Mouse (Mus musculus) limb, embryonic 14.5 days (tissue): ENCODE data around the gene Ythdc1. TPM values are rescaled to one million over a fixed set of nuclear protein-coding genes. Genes with fewer than 3 reads are reported as not detected.
"Not testable (repeated sequence)": the region's sequence is repeated elsewhere in the genome, so short reads cannot be mapped to it uniquely, and the experiment has no call there.

Experiments
- ATAC-seq: fragments of 200-750 bp; cut with Nextera tagmentation; 2 replicates; pipeline ENCODE4 v1.8.0; 2017; ENCODE audit warnings: low read depth, moderate number of reproducible peaks, moderate TSS enrichment; ENCODE audit not compliant: low FRiP score
- DNase-seq: peaks from one replicate; pipeline ENCODE4 v3.0.0-alpha.2; 2015; ENCODE audit warnings: low spot score
- H3K27ac ChIP-seq: fragments of 300-500 bp; sonication (generic); replicated peaks from 2 replicates; pipeline ENCODE4 v1.5.1; 2014; ENCODE audit warnings: low read depth, mild to moderate bottlenecking, low read length, moderate library complexity, mixed read lengths
- H3K27me3 ChIP-seq: fragments of 300-500 bp; sonication (generic); 2 replicates; pipeline ENCODE4 v1.6.1; 2014; ENCODE audit warnings: low read length, mixed read lengths; ENCODE audit not compliant: control insufficient read depth, insufficient read depth
- H3K36me3 ChIP-seq: fragments of 300-500 bp; sonication (generic); 2 replicates; pipeline ENCODE4 v1.6.1; 2014; ENCODE audit warnings: mild to moderate bottlenecking, low read length, moderate library complexity, mixed read lengths; ENCODE audit not compliant: control insufficient read depth, insufficient read depth
- H3K4me1 ChIP-seq: fragments of 300-500 bp; sonication (generic); 2 replicates; pipeline ENCODE4 v1.6.1; 2014; ENCODE audit warnings: antibody characterized with exemption, low read length, mixed read lengths; ENCODE audit not compliant: control insufficient read depth, insufficient read depth
- H3K4me2 ChIP-seq: fragments of 300-500 bp; sonication (generic); replicated peaks from 2 replicates; pipeline ENCODE4 v1.6.1; 2014; ENCODE audit warnings: low read depth, mild to moderate bottlenecking, low read length, moderate library complexity; ENCODE audit not compliant: severe bottlenecking
- H3K4me3 ChIP-seq: fragments of 300-500 bp; sonication (generic); replicated peaks from 2 replicates; pipeline ENCODE4 v1.5.1; 2014; ENCODE audit warnings: low read length
- H3K9ac ChIP-seq: fragments of 300-500 bp; sonication (generic); 2 replicates; pipeline ENCODE4 v1.6.1; 2014; ENCODE audit warnings: mild to moderate bottlenecking, low read depth, low read length, moderate library complexity; ENCODE audit not compliant: severe bottlenecking
- H3K9me3 ChIP-seq: fragments of 300-500 bp; sonication (generic); 2 replicates; pipeline ENCODE4 v1.6.1; 2016; ENCODE audit warnings: low read length; ENCODE audit not compliant: control insufficient read depth
- POLR2A ChIP-seq: fragments of 200-500 bp; IDR thresholded peaks from 2 replicates; pipeline ENCODE4 v1.8.0; 2012; ENCODE audit warnings: inconsistent platforms, mild to moderate bottlenecking, moderate library complexity, borderline replicate concordance; ENCODE audit not compliant: insufficient read depth, insufficient read length; ENCODE audit errors: extremely low read depth
- WGBS: fragments of 180-500 bp; shearing (Covaris S2); extraction: QIAGEN DNeasy Blood & Tissue Kit; methylation state at CpG from one replicate; pipeline ENCODE4 v1.1.7; 2014; 5-methylcytosine and 5-hydroxymethylcytosine counted together
- polyA plus RNA-seq, 2 experiments: library from polyadenylated mRNA; depleted of rRNA in 1 of 2; stranded (reverse) in 1 of 2; unstranded in 1 of 2; fragments of >200 nt; fragmentation: Nextera tagmentation in 1 of 2; extraction: Ambion mirVana in 1 of 2; gene quantifications; 2 replicates each; pipeline versions ENCODE4 v1.2.1 to v1.2.3; 2012 to 2014

Gene Ythdc1
- polyA plus RNA-seq, 2 experiments = 45.7 to 78.2 TPM

GRCm38 (mm10) chr5:86850104-86850503 lies 46.1 kb downstream of the Ythdc1 start:
- H3K4me2 ChIP-seq = no peak overlapping the region
- H3K27me3 ChIP-seq = no peaks in the 10 kb centered on the region
- H3K36me3 ChIP-seq = no peaks in the 10 kb centered on the region
- no peaks in the 10 kb centered on the region for H3K9me3 ChIP-seq
- H3K9ac ChIP-seq = no peak overlapping the region
- H3K4me1 ChIP-seq = no peaks in the 10 kb centered on the region
- H3K27ac ChIP-seq = no peak overlapping the region
- peak; percentile 17 for DNase-seq
- TF ChIP-seq POLR2A = no peak
- no peak overlapping the region for H3K4me3 ChIP-seq
- ATAC-seq = no peak

GRCm38 (mm10) chr5:86851658-86852057 lies 47.6 kb downstream of the Ythdc1 start:
- Histone ChIP-seq H3K9ac (no peak overlapping the region), H3K27ac (no peak overlapping the region), H3K4me3 (no peak overlapping the region), H3K36me3 (no peaks in the 10 kb centered on the region), H3K4me1 (no peaks in the 10 kb centered on the region), H3K9me3 (no peaks in the 10 kb centered on the region), H3K4me2 (no peak overlapping the region), H3K27me3 (no peaks in the 10 kb centered on the region)
- ATAC-seq (no peak), DNase-seq (no peak)
- no peak for TF ChIP-seq POLR2A
- WGBS = 60% methylated on average over 5 of the region's 5 CpGs

GRCm38 (mm10) chr5:86856505-86856904 lies 52.5 kb downstream of the Ythdc1 start:
- not testable (repeated sequence) for H3K9ac ChIP-seq, ATAC-seq, H3K4me2 ChIP-seq, H3K27ac ChIP-seq, H3K4me3 ChIP-seq, H3K4me1 ChIP-seq, DNase-seq, H3K9me3 ChIP-seq, H3K27me3 ChIP-seq, H3K36me3 ChIP-seq
- 74% methylated on average over 13 of the region's 13 CpGs for WGBS

GRCm38 (mm10) chr5:86857682-86858081 lies 53.7 kb downstream of the Ythdc1 start:
- Histone ChIP-seq H3K27ac (no peak overlapping the region), H3K27me3 (no peaks in the 10 kb centered on the region), H3K36me3 (no peaks in the 10 kb centered on the region), H3K4me3 (no peak overlapping the region), H3K4me2 (no peak overlapping the region), H3K4me1 (no peaks in the 10 kb centered on the region), H3K9ac (no peak overlapping the region), H3K9me3 (no peaks in the 10 kb centered on the region)
- 30% methylated on average over 1 of the region's 1 CpGs for WGBS
- DNase-seq (no peak), ATAC-seq (no peak)
- TF ChIP-seq POLR2A = no peak

GRCm38 (mm10) chr5:86858336-86858735 lies 54.3 kb downstream of the Ythdc1 start:
- DNase-seq (no peak), ATAC-seq (no peak)
- Histone ChIP-seq H3K27ac (no peak overlapping the region), H3K9ac (no peak overlapping the region), H3K9me3 (no peaks in the 10 kb centered on the region), H3K4me2 (no peak overlapping the region), H3K36me3 (no peaks in the 10 kb centered on the region), H3K27me3 (no peaks in the 10 kb centered on the region), H3K4me3 (no peak overlapping the region), H3K4me1 (no peaks in the 10 kb centered on the region)
- no peak for TF ChIP-seq POLR2A
- WGBS = 40% methylated on average over 3 of the region's 3 CpGs

- Histone ChIP-seq H3K27me3 (no peaks in the 10 kb centered on the region), H3K9ac (no peak overlapping the region), H3K9me3 (no peaks in the 10 kb centered on the region), H3K36me3 (no peaks in the 10 kb centered on the region), H3K4me2 (no peak overlapping the region), H3K27ac (no peak overlapping the region), H3K4me1 (no peaks in the 10 kb centered on the region), H3K4me3 (no peak overlapping the region)
- ATAC-seq (no peak), DNase-seq (no peak)
- no peak for TF ChIP-seq POLR2A
- WGBS = 38% methylated on average over 1 of the region's 1 CpGs
These were observed 67.9 kb downstream of the Ythdc1 start for GRCm38 (mm10) chr5:86871877-86872276.

Other genes starting within 250 kb of the Ythdc1 start
- 0.01 and 0.03 TPM in 2 replicates for gene Tmprss11f, start 171.8 kb upstream of the Ythdc1 start, polyA plus RNA-seq (2012; rRNA removed)
- gene Tmprss11f, start 171.8 kb upstream of the Ythdc1 start, polyA plus RNA-seq (2014; fragmentation: Nextera tagmentation; extraction: Ambion mirVana) = 0.10 and 0.12 TPM in 2 replicates
- 0.03 and 0.04 TPM in 2 replicates for gene Tmprss11b, start 127.9 kb upstream of the Ythdc1 start, polyA plus RNA-seq (2012; rRNA removed)
- gene Tmprss11b, start 127.9 kb upstream of the Ythdc1 start, polyA plus RNA-seq (2014; fragmentation: Nextera tagmentation; extraction: Ambion mirVana) = not detected in 2 replicates
- gene Tmprss11e, start 58.4 kb upstream of the Ythdc1 start, polyA plus RNA-seq (2012; rRNA removed) = 0.03 TPM in 1 of 2 replicates, not detected in the other
- gene Tmprss11e, start 58.4 kb upstream of the Ythdc1 start, polyA plus RNA-seq (2014; fragmentation: Nextera tagmentation; extraction: Ambion mirVana) = 0.12 TPM in 1 of 2 replicates, not detected in the other
- gene Ugt2b34, start 102.7 kb downstream of the Ythdc1 start, polyA plus RNA-seq (2012; rRNA removed) = 0.05 TPM in 1 of 2 replicates, not detected in the other
- not detected in 2 replicates for gene Ugt2b34, start 102.7 kb downstream of the Ythdc1 start, polyA plus RNA-seq (2014; fragmentation: Nextera tagmentation; extraction: Ambion mirVana)
- gene Ugt2b1, start 122.3 kb downstream of the Ythdc1 start, polyA plus RNA-seq (2012; rRNA removed) = not detected in 2 replicates
- not detected in 2 replicates for gene Ugt2b1, start 122.3 kb downstream of the Ythdc1 start, polyA plus RNA-seq (2014; fragmentation: Nextera tagmentation; extraction: Ambion mirVana)
- gene Ugt2b35, start 196.6 kb downstream of the Ythdc1 start, polyA plus RNA-seq (2012; rRNA removed) = not detected in 2 replicates
- gene Ugt2b35, start 196.6 kb downstream of the Ythdc1 start, polyA plus RNA-seq (2014; fragmentation: Nextera tagmentation; extraction: Ambion mirVana) = not detected in 2 replicates